In the genomic region with DNA sequence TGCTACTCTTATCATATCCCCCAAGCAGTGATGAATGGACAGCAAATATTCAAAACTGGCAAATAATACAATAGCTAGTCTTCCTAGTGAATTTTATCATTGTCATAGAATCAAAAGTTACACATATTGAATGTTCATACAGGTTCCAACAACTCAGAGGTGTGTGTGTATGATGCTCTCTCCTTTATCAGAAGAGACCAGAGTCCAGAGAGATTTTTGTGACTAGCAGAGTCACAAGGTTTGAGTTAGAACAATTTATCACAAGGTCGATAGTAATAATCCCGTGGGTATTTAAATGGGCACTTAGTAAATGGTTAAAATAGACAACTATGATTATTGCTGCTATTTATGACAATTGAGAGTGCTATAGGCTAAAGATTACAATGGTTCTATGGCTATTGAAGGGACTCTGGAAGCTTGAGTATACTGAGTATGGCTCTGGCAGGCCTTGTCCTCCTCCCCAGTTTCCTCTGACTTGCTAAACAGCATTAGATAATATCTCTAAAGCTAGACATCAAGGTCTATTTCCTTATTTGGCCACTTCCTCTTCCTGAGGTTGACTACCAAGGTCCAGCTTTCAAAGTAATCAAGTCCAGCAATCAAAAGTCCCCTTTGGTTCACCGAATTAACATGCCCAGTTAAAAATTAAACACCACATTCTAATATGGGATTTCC, we compare ENCODE assay signal across 21 mouse cellular contexts. TPM values are rescaled to one million over a fixed set of nuclear protein-coding genes. Genes with fewer than 3 reads are reported as not detected.
"Had no signal": no experiment of that assay in that cellular context is flagged by ENCODE, and none has a peak within 500 bp of the region (broad histone marks: within the 10 kb centered on the region; RNA-seq: fewer than 3 reads in every experiment).

No protein-coding gene starts in this region.

- H3K9ac ChIP-seq: kidney, embryonic 15.5 days; limb, embryonic 12.5 days; liver, embryonic 15.5 days; midbrain, embryonic 12.5 days; neural tube, embryonic 15.5 days had no signal

- ATAC-seq: hindbrain, postnatal 0 days; midbrain, embryonic 16.5 days had no signal

- DNase-seq: kidney, postnatal 25 days; lung, adult 2 months; lung, postnatal 10 days; lung, postnatal 4 days; right cerebral cortex, adult 18-20 months; right cerebral cortex, postnatal 25 days; thymus, postnatal 4 days had no signal

- H3K36me3 ChIP-seq: kidney, embryonic 15.5 days; limb, embryonic 12.5 days; liver, embryonic 15.5 days; midbrain, embryonic 12.5 days; neural tube, embryonic 15.5 days had no signal

- H3K27me3 ChIP-seq: kidney, embryonic 15.5 days; limb, embryonic 12.5 days; liver, embryonic 15.5 days; neural tube, embryonic 15.5 days had no signal

- H3K4me1 ChIP-seq: kidney, embryonic 15.5 days; limb, embryonic 12.5 days; liver, embryonic 15.5 days; neural tube, embryonic 15.5 days had no signal

- H3K27ac ChIP-seq: hindbrain, postnatal 0 days; kidney, embryonic 15.5 days; limb, embryonic 12.5 days; liver, embryonic 15.5 days; midbrain, embryonic 12.5 days; neural tube, embryonic 15.5 days; stomach, postnatal 0 days had no signal

- H3K4me3 ChIP-seq: kidney, embryonic 15.5 days; limb, embryonic 12.5 days; liver, embryonic 15.5 days; midbrain, embryonic 12.5 days; neural tube, embryonic 15.5 days had no signal

- H3K9me3 ChIP-seq: kidney, embryonic 15.5 days; limb, embryonic 12.5 days; liver, embryonic 15.5 days; midbrain, embryonic 12.5 days; neural tube, embryonic 15.5 days had no signal

- H3K4me2 ChIP-seq: kidney, embryonic 15.5 days; limb, embryonic 12.5 days; liver, embryonic 11.5 days; liver, embryonic 15.5 days; midbrain, embryonic 12.5 days; neural tube, embryonic 15.5 days had no signal

RNA-seq across cellular contexts. Expression of a gene that starts 21.5 kb away (rescaled TPM):
- total RNA-seq: hindbrain, postnatal 0 days; layer of hippocampus, postnatal 25 days; left cerebral cortex, adult 8-10 months; left cerebral cortex, postnatal 36 days had no signal
- polyA plus RNA-seq: hindbrain, postnatal 0 days; intestine, embryonic 14.5 days; kidney, embryonic 15.5 days; limb, embryonic 12.5 days; liver, embryonic 11.5 days; liver, embryonic 15.5 days; midbrain, embryonic 12.5 days; midbrain, embryonic 16.5 days; neural tube, embryonic 11.5 days; neural tube, embryonic 15.5 days had no signal
